Mouse (Mus musculus): ENCODE measurements at regions not wholly inside any gene's neighbourhood (a gene's known extent, or its start where the extent isn't known, plus 50 kb on each side); places are given as distances from the start of the nearest gene placed in this dataset.

GRCm38 (mm10) chr4:105535451-105535850 is 254.2 kb upstream of the Gm12728 start:
- Histone ChIP-seq H3K4me2 (ENCODE audit: low read depth) (no peak overlapping the region), H3ac (ENCODE audit: control insufficient read depth, insufficient read length) (no peak overlapping the region), H3K79me2 (ENCODE audit: control insufficient read depth, insufficient read depth) (no peaks in the 10 kb centered on the region), H3K36me3 (ENCODE audit: control insufficient read depth, insufficient read depth) (no peaks in the 10 kb centered on the region), H3K27me3 (ENCODE audit: control insufficient read depth, insufficient read depth, insufficient read length) (no peaks in the 10 kb centered on the region), H3K4me3 (no peak overlapping the region)
- no peak for TF ChIP-seq SRF (IDR thresholded peaks at IDR 0.05; ENCODE audit: control insufficient read depth, insufficient read length, low read depth)
- TF ChIP-seq E2F4 (IDR thresholded peaks at IDR 0.05; ENCODE audit: insufficient read depth), result no peak
- no peak for TF ChIP-seq MAX (IDR thresholded peaks at IDR 0.05; ENCODE audit: low read depth)
- no peak for TF ChIP-seq CEBPB (IDR thresholded peaks at IDR 0.05; ENCODE audit: insufficient read depth, poor library complexity, severe bottlenecking)

GRCm38 (mm10) chr4:105545486-105545885 is 244.2 kb upstream of the Gm12728 start:
- no peaks in the 10 kb centered on the region for H3K27me3 ChIP-seq (ENCODE audit: control insufficient read depth, insufficient read depth, insufficient read length)
- no peak overlapping the region for H3ac ChIP-seq (ENCODE audit: control insufficient read depth, insufficient read length)
- H3K4me2 ChIP-seq (ENCODE audit: low read depth), result no peak overlapping the region
- TF ChIP-seq SRF (IDR thresholded peaks at IDR 0.05; ENCODE audit: control insufficient read depth, insufficient read length, low read depth) (no peak), TCF12 (IDR thresholded peaks at IDR 0.05; ENCODE audit: insufficient read depth, poor library complexity, severe bottlenecking) (no peak), MYOG (IDR thresholded peaks at IDR 0.05; ENCODE audit: control insufficient read depth in 1 of 3, insufficient read depth in 1 of 3, insufficient read length in 2 of 3, low read depth in 2 of 3) (no peak), MAX (IDR thresholded peaks at IDR 0.05; ENCODE audit: low read depth) (no peak), MYOD1 (IDR thresholded peaks at IDR 0.05; ENCODE audit: control insufficient read depth in 1 of 3, insufficient read length in 2 of 3, low read depth in 2 of 3) (no peak), POLR2AphosphoS2 (IDR thresholded peaks at IDR 0.05; ENCODE audit: insufficient read length, low read depth) (no peak), E2F4 (IDR thresholded peaks at IDR 0.05; ENCODE audit: insufficient read depth) (no peak), USF1 (IDR thresholded peaks at IDR 0.05; ENCODE audit: low read depth) (no peak), POLR2A (IDR thresholded peaks at IDR 0.05; ENCODE audit: insufficient read length, low read depth) (no peak), TCF3 (IDR thresholded peaks at IDR 0.05; ENCODE audit: insufficient read length, low read depth) (no peak), REST (IDR thresholded peaks at IDR 0.05; ENCODE audit: insufficient read depth, insufficient read length) (no peak), CEBPB (IDR thresholded peaks at IDR 0.05; ENCODE audit: insufficient read depth, poor library complexity, severe bottlenecking) (no peak)
- no peak overlapping the region for H3K4me3 ChIP-seq
- H3K36me3 ChIP-seq (ENCODE audit: control insufficient read depth, insufficient read depth), result no peaks in the 10 kb centered on the region
- no peaks in the 10 kb centered on the region for H3K79me2 ChIP-seq (ENCODE audit: control insufficient read depth, insufficient read depth)

- H3ac ChIP-seq (ENCODE audit: control insufficient read depth, insufficient read length), result no peak overlapping the region
- H3K79me2 ChIP-seq (ENCODE audit: control insufficient read depth, insufficient read depth), result no peaks in the 10 kb centered on the region
- TF ChIP-seq POLR2A (IDR thresholded peaks at IDR 0.05; ENCODE audit: insufficient read length, low read depth), result no peak
- TF ChIP-seq POLR2AphosphoS2 (IDR thresholded peaks at IDR 0.05; ENCODE audit: insufficient read length, low read depth), result no peak
- no peak for TF ChIP-seq MYOG (IDR thresholded peaks at IDR 0.05; ENCODE audit: control insufficient read depth in 1 of 3, insufficient read depth in 1 of 3, insufficient read length in 2 of 3, low read depth in 2 of 3)
- TF ChIP-seq TCF3 (IDR thresholded peaks at IDR 0.05; ENCODE audit: insufficient read length, low read depth), result no peak
- no peak for TF ChIP-seq USF1 (IDR thresholded peaks at IDR 0.05; ENCODE audit: low read depth)
- no peak for TF ChIP-seq E2F4 (IDR thresholded peaks at IDR 0.05; ENCODE audit: insufficient read depth)
- no peak for TF ChIP-seq TCF12 (IDR thresholded peaks at IDR 0.05; ENCODE audit: insufficient read depth, poor library complexity, severe bottlenecking)
- TF ChIP-seq SRF (IDR thresholded peaks at IDR 0.05; ENCODE audit: control insufficient read depth, insufficient read length, low read depth), result no peak
- no peak for TF ChIP-seq MAX (IDR thresholded peaks at IDR 0.05; ENCODE audit: low read depth)
- no peak for TF ChIP-seq CEBPB (IDR thresholded peaks at IDR 0.05; ENCODE audit: insufficient read depth, poor library complexity, severe bottlenecking)
- H3K4me2 ChIP-seq (ENCODE audit: low read depth), result no peak overlapping the region
- H3K4me3 ChIP-seq, result no peak overlapping the region
- no peaks in the 10 kb centered on the region for H3K36me3 ChIP-seq (ENCODE audit: control insufficient read depth, insufficient read depth)
- H3K27me3 ChIP-seq (ENCODE audit: control insufficient read depth, insufficient read depth, insufficient read length), result no peaks in the 10 kb centered on the region
Measured at GRCm38 (mm10) chr4:105549744-105550440, 239.8 kb upstream of the Gm12728 start.

GRCm38 (mm10) chr4:105551966-105552685 is 237.5 kb upstream of the Gm12728 start:
- TF ChIP-seq SRF (IDR thresholded peaks at IDR 0.05; ENCODE audit: control insufficient read depth, insufficient read length, low read depth) (no peak), MAX (IDR thresholded peaks at IDR 0.05; ENCODE audit: low read depth) (no peak), TCF3 (IDR thresholded peaks at IDR 0.05; ENCODE audit: insufficient read length, low read depth) (no peak), CEBPB (IDR thresholded peaks at IDR 0.05; ENCODE audit: insufficient read depth, poor library complexity, severe bottlenecking) (no peak), POLR2AphosphoS2 (IDR thresholded peaks at IDR 0.05; ENCODE audit: insufficient read length, low read depth) (no peak), POLR2A (IDR thresholded peaks at IDR 0.05; ENCODE audit: insufficient read length, low read depth) (no peak), MYOG (IDR thresholded peaks at IDR 0.05; ENCODE audit: control insufficient read depth in 1 of 3, insufficient read depth in 1 of 3, insufficient read length in 2 of 3, low read depth in 2 of 3) (no peak), USF1 (IDR thresholded peaks at IDR 0.05; ENCODE audit: low read depth) (no peak), REST (IDR thresholded peaks at IDR 0.05; ENCODE audit: insufficient read depth, insufficient read length) (no peak), E2F4 (IDR thresholded peaks at IDR 0.05; ENCODE audit: insufficient read depth) (no peak), MYOD1 (IDR thresholded peaks at IDR 0.05; ENCODE audit: control insufficient read depth in 1 of 3, insufficient read length in 2 of 3, low read depth in 2 of 3) (no peak)
- Histone ChIP-seq H3K4me3 (no peak overlapping the region), H3ac (ENCODE audit: control insufficient read depth, insufficient read length) (no peak overlapping the region), H3K79me2 (ENCODE audit: control insufficient read depth, insufficient read depth) (no peaks in the 10 kb centered on the region), H3K4me2 (ENCODE audit: low read depth) (no peak overlapping the region), H3K27me3 (ENCODE audit: control insufficient read depth, insufficient read depth, insufficient read length) (no peaks in the 10 kb centered on the region), H3K36me3 (ENCODE audit: control insufficient read depth, insufficient read depth) (no peaks in the 10 kb centered on the region)

All from myocyte (in vitro differentiated cells).